Mouse (Mus musculus): ENCODE data around the gene Aco2. TPM values are rescaled to one million over a fixed set of nuclear protein-coding genes. Genes with fewer than 3 reads are reported as not detected.

Gene Aco2
- polyA plus RNA-seq, 1 experiment: 242 TPM

- H3K4me3 ChIP-seq (replicated peaks; ENCODE audit: extremely low read depth, low read depth, low read length): no peak overlapping the region
- 19% methylated on average over 8 of the region's 8 CpGs for WGBS
- DNase-seq: peak; percentile 60
These were observed 11.5 kb upstream of the Aco2 start for GRCm38 (mm10) chr15:81860471-81861135.

GRCm38 (mm10) chr15:81864238-81864637 is 7.9 kb upstream of the Aco2 start:
- Histone ChIP-seq H3K4me3 (replicated peaks; ENCODE audit: extremely low read depth, low read depth, low read length) (no peak overlapping the region), H3K4me1 (ENCODE audit: control insufficient read depth, insufficient read depth, low read length) (no peaks in the 10 kb centered on the region)
- DNase-seq: no peak
- TF ChIP-seq POLR2A (IDR thresholded peaks at IDR 0.05; ENCODE audit: borderline replicate concordance, extremely low read depth, low read depth, low read length) (no peak), CTCF (IDR thresholded peaks at IDR 0.05; ENCODE audit: insufficient read depth, low read length) (no peak)
- 94% methylated on average over 7 of the region's 7 CpGs for WGBS

More at GRCm38 (mm10) chr15:81860471-81861135, 11.5 kb upstream of the Aco2 start:
- peaks cover 2% of the 10 kb centered on the region; the same call in 1 of the 2 replicates for H3K4me1 ChIP-seq (ENCODE audit: control insufficient read depth, insufficient read depth, low read length)
- TF ChIP-seq POLR2A (IDR thresholded peaks at IDR 0.05; ENCODE audit: borderline replicate concordance, extremely low read depth, low read depth, low read length) (peak; percentile 49; the same call in 1 of the 2 replicates), CTCF (IDR thresholded peaks at IDR 0.05; ENCODE audit: insufficient read depth, low read length) (no peak)

DNA sequence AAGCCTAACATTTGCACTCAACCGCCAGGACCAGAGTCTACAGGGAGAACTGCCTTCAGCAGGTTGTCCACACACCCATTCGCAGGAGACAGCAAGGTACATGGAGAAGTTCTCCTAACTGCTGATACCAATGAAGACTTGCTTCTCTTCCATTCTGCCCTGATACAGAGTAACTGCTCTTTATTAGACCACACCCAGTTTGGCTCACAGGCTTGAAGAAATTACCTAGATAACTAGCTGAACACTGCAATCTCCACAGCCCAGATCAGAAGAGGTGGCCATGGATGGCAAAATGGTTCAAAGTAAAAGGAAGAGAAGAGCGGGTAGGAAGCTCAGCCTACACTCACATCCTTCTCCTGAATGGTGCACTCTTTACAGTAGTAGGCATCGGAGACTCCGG is 2.1 kb upstream of the Aco2 start:
- no peak for TF ChIP-seq POLR2A (IDR thresholded peaks at IDR 0.05; ENCODE audit: borderline replicate concordance, extremely low read depth, low read depth, low read length)
- H3K4me3 ChIP-seq (replicated peaks; ENCODE audit: extremely low read depth, low read depth, low read length): no peak overlapping the region
- peaks cover 8% of the 10 kb centered on the region; the same call in 1 of the 2 replicates for H3K4me1 ChIP-seq (ENCODE audit: control insufficient read depth, insufficient read depth, low read length)
- DNase-seq: no peak
- WGBS: 91% methylated on average over 5 of the region's 5 CpGs

DNA sequence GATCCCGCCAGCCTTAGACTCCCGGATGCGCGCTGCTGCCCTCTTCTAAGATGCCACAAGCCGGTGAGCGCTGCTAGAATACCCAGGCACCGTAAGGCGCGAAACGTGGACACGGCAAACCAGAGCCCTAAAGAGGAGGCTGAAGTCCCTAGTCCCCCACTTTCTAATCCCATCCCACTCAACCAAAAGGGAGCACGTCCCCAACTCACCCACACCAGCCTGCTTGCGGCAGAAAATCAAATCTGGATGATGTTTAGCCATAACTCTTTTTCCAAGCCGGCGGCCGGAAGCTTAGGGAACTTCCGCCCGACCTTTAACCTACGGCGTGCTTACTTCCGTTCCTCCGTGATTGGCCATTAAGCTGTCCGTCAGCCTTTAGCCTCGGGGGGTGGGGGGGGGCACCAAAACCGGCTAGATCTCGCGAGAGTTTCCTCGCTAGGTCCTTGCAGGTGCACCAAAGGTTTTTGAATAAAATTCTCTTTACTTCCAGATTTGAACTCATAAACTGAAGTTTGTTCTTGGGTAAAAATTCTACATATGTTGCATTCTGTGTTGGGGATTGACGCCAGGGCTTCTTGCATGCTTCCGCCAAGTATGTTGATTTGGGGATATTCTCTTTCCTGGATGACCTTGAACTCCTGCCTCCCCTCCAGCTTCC is 376 bp upstream of the Aco2 start, which contains the start of gene Phf5a:
TSS of gene Phf5a (minus strand) at position 308 of the 658 bp plus-strand sequence.
- Histone ChIP-seq H3K4me1 (ENCODE audit: control insufficient read depth, insufficient read depth, low read length) (peaks cover 8% of the 10 kb centered on the region; the same call in 1 of the 2 replicates), H3K4me3 (replicated peaks; ENCODE audit: extremely low read depth, low read depth, low read length) (peak within 1 kb of the TSS; percentile 89)
- DNase-seq: peak; percentile 80
- TF ChIP-seq POLR2A (IDR thresholded peaks at IDR 0.05; ENCODE audit: borderline replicate concordance, extremely low read depth, low read depth, low read length): peak; percentile 63; the same call in 1 of the 2 replicates
- TF ChIP-seq CTCF (IDR thresholded peaks at IDR 0.05; ENCODE audit: insufficient read depth, low read length): no peak
- under 1% methylated on average over 30 of the region's 30 CpGs for WGBS

DNA sequence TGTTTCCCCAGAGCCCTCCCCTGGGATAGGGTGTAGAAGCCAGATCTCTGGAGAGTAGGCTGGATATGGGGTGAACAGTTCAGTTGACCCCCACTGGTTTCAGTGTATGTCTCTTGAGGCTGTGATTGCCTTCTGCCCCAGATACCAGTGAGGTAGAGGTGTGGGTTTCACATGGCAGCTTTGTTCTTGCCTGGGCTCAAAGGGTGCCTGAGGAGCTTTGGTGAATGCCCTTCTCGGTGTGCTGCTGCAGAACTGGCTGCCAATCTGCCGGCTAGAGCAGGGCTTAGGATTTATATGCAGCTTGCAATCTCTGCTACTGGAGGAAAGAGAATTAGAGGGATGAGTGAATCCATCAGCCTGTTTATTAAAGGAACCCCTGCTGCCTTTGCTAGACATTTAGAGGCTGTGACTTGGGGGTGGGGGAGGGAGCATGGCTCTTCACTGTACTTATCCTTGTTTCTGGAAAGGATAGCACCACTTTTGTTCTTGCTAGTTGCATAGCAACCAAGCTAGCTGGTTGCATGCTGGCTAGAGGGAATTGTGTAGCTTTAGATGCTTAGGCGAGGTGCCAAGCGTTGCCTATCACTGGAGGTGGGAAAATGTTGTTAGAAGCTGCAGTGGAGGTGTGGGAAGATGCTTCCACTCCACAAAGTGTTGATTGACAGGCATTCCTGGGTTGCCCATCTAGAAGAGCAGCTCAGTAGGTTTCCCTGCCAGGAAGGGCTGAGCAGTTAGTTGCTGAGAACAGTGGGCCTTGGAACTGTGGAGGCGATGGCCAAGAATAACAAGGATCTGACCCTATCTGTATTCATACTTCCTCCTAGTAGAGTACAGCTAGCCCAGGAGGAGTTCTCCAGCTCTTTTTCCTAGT is 7.7 kb downstream of the Aco2 start:
- H3K4me1 ChIP-seq (ENCODE audit: control insufficient read depth, insufficient read depth, low read length): no peaks in the 10 kb centered on the region; the same call in 1 of the 2 replicates
- no peak overlapping the region for H3K4me3 ChIP-seq (replicated peaks; ENCODE audit: extremely low read depth, low read depth, low read length)
- WGBS: 70% methylated on average over 5 of the region's 5 CpGs
- no peak for DNase-seq
- TF ChIP-seq POLR2A (IDR thresholded peaks at IDR 0.05; ENCODE audit: borderline replicate concordance, extremely low read depth, low read depth, low read length): no peak
- TF ChIP-seq CTCF (IDR thresholded peaks at IDR 0.05; ENCODE audit: insufficient read depth, low read length): no peak

DNA sequence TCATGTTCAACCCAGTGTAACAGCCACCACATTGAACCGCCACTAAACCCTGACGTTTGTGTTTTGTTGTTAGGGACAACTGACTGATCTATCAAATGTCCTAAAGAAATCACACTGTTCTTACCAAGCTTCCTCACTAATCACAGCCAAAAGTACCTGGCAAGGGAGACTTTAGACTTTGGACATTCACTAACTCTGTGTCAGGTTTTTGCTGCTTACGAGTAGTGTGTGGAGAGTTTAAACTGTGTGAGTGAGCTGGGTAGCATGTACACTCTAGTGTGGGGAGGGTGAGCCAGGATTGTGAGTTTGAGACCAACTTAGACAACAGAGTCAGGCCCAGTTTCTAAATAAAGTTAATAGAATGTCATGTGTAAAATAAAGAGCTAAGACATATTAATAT is 10.2 kb downstream of the Aco2 start:
- Histone ChIP-seq H3K4me3 (replicated peaks; ENCODE audit: extremely low read depth, low read depth, low read length) (no peak overlapping the region), H3K4me1 (ENCODE audit: control insufficient read depth, insufficient read depth, low read length) (peaks cover 3% of the 10 kb centered on the region)
- TF ChIP-seq POLR2A (IDR thresholded peaks at IDR 0.05; ENCODE audit: borderline replicate concordance, extremely low read depth, low read depth, low read length) (no peak), CTCF (IDR thresholded peaks at IDR 0.05; ENCODE audit: insufficient read depth, low read length) (no peak)
- WGBS: 80% methylated on average over 3 of the region's 3 CpGs
- DNase-seq: no peak

- Histone ChIP-seq H3K4me1 (ENCODE audit: control insufficient read depth, insufficient read depth, low read length) (peaks cover 3% of the 10 kb centered on the region), H3K4me3 (replicated peaks; ENCODE audit: extremely low read depth, low read depth, low read length) (no peak overlapping the region)
- DNase-seq: no peak
- 84% methylated on average over 3 of the region's 3 CpGs for WGBS
- TF ChIP-seq POLR2A (IDR thresholded peaks at IDR 0.05; ENCODE audit: borderline replicate concordance, extremely low read depth, low read depth, low read length): no peak
- no peak for TF ChIP-seq CTCF (IDR thresholded peaks at IDR 0.05; ENCODE audit: insufficient read depth, low read length)
These were observed 13.4 kb downstream of the Aco2 start for GRCm38 (mm10) chr15:81885418-81885934.

DNA sequence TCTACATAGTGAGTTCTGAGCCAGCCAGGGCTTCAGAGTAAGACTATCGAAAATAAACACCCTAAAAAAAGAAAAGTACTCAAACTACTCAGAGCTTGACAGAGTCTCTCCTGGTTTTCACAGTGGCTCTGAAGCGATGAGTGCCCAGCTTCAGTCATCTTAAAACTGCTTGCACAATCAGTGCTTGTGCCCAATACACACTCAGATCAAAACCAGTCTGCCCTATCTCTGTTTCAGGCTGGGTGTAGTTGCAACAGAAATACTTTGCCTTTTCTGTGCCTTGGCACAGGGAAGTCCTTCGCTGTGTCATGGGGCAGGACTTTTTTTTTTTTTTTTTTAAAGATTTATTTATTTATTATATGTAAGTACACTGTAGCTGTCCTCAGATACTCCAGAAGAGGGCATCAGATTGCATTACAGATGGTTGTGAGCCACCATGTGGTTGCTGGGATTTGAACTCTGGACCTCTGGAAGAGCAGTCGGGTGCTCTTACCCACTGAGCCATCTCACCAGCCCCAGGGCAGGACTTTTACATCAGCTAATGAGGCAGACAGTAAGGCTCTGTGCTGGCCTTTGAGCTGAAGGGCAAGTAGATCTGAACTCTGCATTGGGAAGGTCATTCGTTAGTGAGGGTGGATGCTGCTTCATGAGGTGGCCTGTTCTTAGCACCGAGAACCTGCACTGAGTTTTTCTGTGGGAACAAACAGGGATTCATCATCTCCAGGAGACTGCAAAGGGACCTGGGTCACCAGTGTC is 14.9 kb downstream of the Aco2 start:
- no peak for DNase-seq
- H3K4me1 ChIP-seq (ENCODE audit: control insufficient read depth, insufficient read depth, low read length): peaks cover 3% of the 10 kb centered on the region
- H3K4me3 ChIP-seq (replicated peaks; ENCODE audit: extremely low read depth, low read depth, low read length): no peak overlapping the region
- 75% methylated on average over 6 of the region's 6 CpGs for WGBS
- TF ChIP-seq CTCF (IDR thresholded peaks at IDR 0.05; ENCODE audit: insufficient read depth, low read length) (no peak), POLR2A (IDR thresholded peaks at IDR 0.05; ENCODE audit: borderline replicate concordance, extremely low read depth, low read depth, low read length) (no peak)
